In the genomic region with DNA sequence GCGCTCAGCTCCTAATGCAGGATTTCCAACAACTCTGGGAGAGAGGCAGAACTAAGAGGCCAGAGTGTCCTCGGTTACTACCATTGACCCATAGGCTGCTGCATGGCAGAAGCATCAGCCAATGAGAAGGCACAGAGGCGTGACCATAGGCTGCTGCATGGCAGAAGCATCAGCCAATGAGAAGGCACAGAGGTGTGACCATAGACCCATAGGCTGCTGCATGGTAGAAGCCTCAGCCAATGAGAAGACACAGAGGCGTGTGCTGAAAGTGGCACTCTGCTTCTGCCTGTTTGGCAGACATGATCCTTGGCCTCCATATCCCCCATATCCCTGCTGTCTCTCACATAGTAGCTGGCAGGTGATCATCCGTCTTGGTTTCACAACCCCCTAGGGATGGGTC, we compare ENCODE assay signal across 9 mouse cellular contexts.
DNase-seq lines count a peak whose midpoint lies in the region; ATAC-seq and TF ChIP-seq lines count a peak whose summit lies in the region.
"Had no signal": no experiment of that assay in that cellular context is flagged by ENCODE, and none has a peak within 500 bp of the region (broad histone marks: within the 10 kb centered on the region; RNA-seq: fewer than 3 reads in every experiment).

No protein-coding gene starts in this region.

- H3K4me3 ChIP-seq in kidney, embryonic 14.5 days (ENCODE audit: low read length): no peak overlapping the region
- H3K4me3 ChIP-seq in limb, embryonic 14.5 days (replicated peaks; ENCODE audit: low read length): no peak overlapping the region
- H3K4me3 ChIP-seq: heart, embryonic 13.5 days had no signal

- H3K27ac ChIP-seq in kidney, embryonic 14.5 days (ENCODE audit: low read depth, low read length): no peak overlapping the region
- H3K27ac ChIP-seq in limb, embryonic 14.5 days (replicated peaks; ENCODE audit: low read depth, low read length): no peak overlapping the region
- H3K27ac ChIP-seq: heart, embryonic 13.5 days had no signal

- ATAC-seq in kidney, embryonic 14.5 days (ENCODE audit: low FRiP score, low TSS enrichment): peak; percentile 56; the same call in 1 of the 2 replicates
- ATAC-seq in limb, embryonic 14.5 days (ENCODE audit: low FRiP score, low read depth): peak; percentile 83

- TF ChIP-seq POLR2A in limb, embryonic 14.5 days (IDR thresholded peaks at IDR 0.05; ENCODE audit: borderline replicate concordance, extremely low read depth, insufficient read depth, insufficient read length): no peak

- DNase-seq in kidney, postnatal 14 days: no peak
- DNase-seq in embryo, embryonic 10.5 days (ENCODE audit: low spot score): peak; percentile 46
- peak; percentile 35 for DNase-seq in limb, embryonic 14.5 days (ENCODE audit: low spot score)
- peak; percentile 41 for DNase-seq in naive thymus-derived CD4-positive, alpha-beta T cell, adult 2 months (ENCODE audit: low read depth)
- DNase-seq in layer of hippocampus, adult 9-11 months: no peak
- no peak for DNase-seq in adrenal gland, postnatal 14 days
- no peak for DNase-seq in left cerebral cortex, postnatal 36 days (ENCODE audit: low spot score in 2 of 2)

- WGBS in kidney, embryonic 14.5 days: 74% methylated on average over 5 of the region's 5 CpGs
- 72% methylated on average over 5 of the region's 5 CpGs for WGBS in limb, embryonic 14.5 days

- H3K9ac ChIP-seq in kidney, embryonic 14.5 days (ENCODE audit: low read depth, low read length): no peak overlapping the region
- H3K9ac ChIP-seq in limb, embryonic 14.5 days (ENCODE audit: low read depth, low read length, severe bottlenecking): no peak overlapping the region
- H3K9ac ChIP-seq: heart, embryonic 13.5 days had no signal

- no peaks in the 10 kb centered on the region for H3K27me3 ChIP-seq in kidney, embryonic 14.5 days (ENCODE audit: control insufficient read depth, insufficient read depth, low read length)
- no peaks in the 10 kb centered on the region for H3K27me3 ChIP-seq in limb, embryonic 14.5 days (ENCODE audit: control insufficient read depth, insufficient read depth, low read length)
- H3K27me3 ChIP-seq: heart, embryonic 13.5 days had no signal

- no peaks in the 10 kb centered on the region for H3K4me1 ChIP-seq in kidney, embryonic 14.5 days (ENCODE audit: control insufficient read depth, insufficient read depth, low read length)
- no peaks in the 10 kb centered on the region; the same call in 1 of the 2 replicates for H3K4me1 ChIP-seq in limb, embryonic 14.5 days (ENCODE audit: control insufficient read depth, insufficient read depth, low read length)

- intact Hi-C loops in left cerebral cortex, postnatal 36 days (cut with DNase I): loop anchor here (5.0 kb wide), 2 partner anchors 157 to 177 kb away; no protein-coding TSS in a partner anchor

- H3K4me2 ChIP-seq in kidney, embryonic 14.5 days (replicated peaks; ENCODE audit: low read depth, low read length): no peak overlapping the region
- H3K4me2 ChIP-seq in limb, embryonic 14.5 days (replicated peaks; ENCODE audit: low read depth, low read length, severe bottlenecking): no peak overlapping the region
- H3K4me2 ChIP-seq: heart, embryonic 13.5 days had no signal

- H3K9me3 ChIP-seq in kidney, embryonic 14.5 days (ENCODE audit: control insufficient read depth, low read length): no peaks in the 10 kb centered on the region
- H3K9me3 ChIP-seq in limb, embryonic 14.5 days (ENCODE audit: control insufficient read depth, low read length): no peaks in the 10 kb centered on the region
- H3K9me3 ChIP-seq: heart, embryonic 13.5 days had no signal

- H3K36me3 ChIP-seq in kidney, embryonic 14.5 days (ENCODE audit: control insufficient read depth, insufficient read depth, low read length): no peaks in the 10 kb centered on the region
- H3K36me3 ChIP-seq in limb, embryonic 14.5 days (ENCODE audit: control insufficient read depth, insufficient read depth, low read length): no peaks in the 10 kb centered on the region

Comparison
In these comparisons a context has a peak if more than half of its experiments do, and no peak if none do; other contexts are left out.
1. DNase-seq: peak in embryo, embryonic 10.5 days (single experiment), limb, embryonic 14.5 days (single experiment) and naive thymus-derived CD4-positive, alpha-beta T cell, adult 2 months (single experiment); none in kidney, postnatal 14 days (single experiment), layer of hippocampus, adult 9-11 months (single experiment), adrenal gland, postnatal 14 days (single experiment) and left cerebral cortex, postnatal 36 days (0 of 2).